Mouse (Mus musculus) liver, postnatal 0 days (tissue): Measurements from ENCODE around the gene Snrpb.

Experiments used
- CTCF ChIP-seq: sonication (generic); IDR thresholded peaks from 2 replicates; pipeline ENCODE4 v1.5.1; 2016; ENCODE audit warnings: antibody characterized with exemption, low read depth
- EP300 ChIP-seq: IDR thresholded peaks from 2 replicates; pipeline ENCODE4 v1.6.1; 2016; ENCODE audit warnings: antibody characterized with exemption, low read depth, mild to moderate bottlenecking

- no peak for TF ChIP-seq EP300
- TF ChIP-seq CTCF = no peak
Measured at GRCm38 (mm10) chr2:130162701-130163100, 16.5 kb downstream of the Snrpb start.
